Mouse (Mus musculus) urinary bladder, adult 18-20 months (tissue): ENCODE measurements around the gene Sf1.
A peak's percentile ranks its signal among the peaks of the same experiment; 100 is the strongest.

ENCODE experiments used
- DNase-seq, 2 experiments: peaks; one replicate each; pipeline ENCODE4 v3.0.0; 2022; ENCODE audit warnings: low spot score in 2 of 2, mixed read lengths in 2 of 2

Sf1 gene

GRCm38 (mm10) chr19:6341453-6342077 is 21.9 kb upstream of the Sf1 start:
- no peak for DNase-seq

DNA sequence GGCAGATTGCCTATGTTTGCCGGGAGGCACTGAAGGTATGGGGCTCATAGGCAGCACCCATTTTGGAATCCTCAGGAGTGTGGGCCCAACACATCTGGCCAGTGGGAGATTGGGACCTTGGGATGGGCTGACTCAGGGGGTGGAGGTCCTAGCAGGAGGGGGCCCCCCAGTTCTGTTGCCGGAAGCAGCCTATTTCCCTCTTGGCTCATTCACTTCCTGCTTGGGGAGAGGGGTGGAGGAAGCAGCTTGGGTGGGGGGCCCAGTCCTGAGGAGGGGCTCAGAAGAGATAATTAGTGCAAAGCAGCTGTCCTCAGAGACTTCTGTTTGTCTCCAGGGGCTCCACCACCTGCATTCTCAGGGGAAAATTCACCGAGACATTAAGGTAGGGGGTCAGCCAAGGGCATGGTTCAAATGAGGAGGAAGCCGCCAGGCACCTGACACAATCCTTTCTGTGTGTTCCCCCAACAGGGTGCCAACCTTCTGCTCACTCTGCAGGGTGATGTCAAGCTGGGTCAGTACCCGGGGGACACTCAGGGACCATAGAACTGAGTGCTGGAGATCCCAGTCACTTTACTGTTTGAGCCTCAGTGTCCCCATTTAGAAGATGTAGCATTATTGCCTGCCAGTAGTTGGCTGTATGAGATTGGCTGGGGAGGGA is 21.1 kb upstream of the Sf1 start:
- DNase-seq, result no peak

GRCm38 (mm10) chr19:6343066-6343925 is 20.2 kb upstream of the Sf1 start:
- no peak for DNase-seq

DNA sequence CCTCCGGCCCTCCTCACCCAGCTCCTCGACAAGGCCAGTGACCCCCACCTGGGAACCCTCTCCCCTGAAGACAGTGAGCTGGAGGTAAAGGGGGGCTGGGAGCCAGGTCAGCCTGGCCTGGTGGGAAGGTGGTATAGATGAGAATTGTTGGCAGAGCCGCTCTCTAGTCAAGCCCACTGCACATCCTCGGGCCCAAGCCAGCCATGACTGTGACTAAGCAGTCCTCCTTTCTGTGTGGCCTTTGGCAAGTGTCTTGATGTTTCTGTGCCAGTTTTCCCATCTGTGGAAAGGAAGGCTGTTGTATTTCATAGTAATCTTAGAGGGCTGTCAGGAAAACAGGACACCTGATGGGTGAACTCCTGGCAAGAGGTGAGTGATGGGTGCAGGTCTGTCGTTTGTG is 19.5 kb upstream of the Sf1 start:
- DNase-seq, result no peak

DNA sequence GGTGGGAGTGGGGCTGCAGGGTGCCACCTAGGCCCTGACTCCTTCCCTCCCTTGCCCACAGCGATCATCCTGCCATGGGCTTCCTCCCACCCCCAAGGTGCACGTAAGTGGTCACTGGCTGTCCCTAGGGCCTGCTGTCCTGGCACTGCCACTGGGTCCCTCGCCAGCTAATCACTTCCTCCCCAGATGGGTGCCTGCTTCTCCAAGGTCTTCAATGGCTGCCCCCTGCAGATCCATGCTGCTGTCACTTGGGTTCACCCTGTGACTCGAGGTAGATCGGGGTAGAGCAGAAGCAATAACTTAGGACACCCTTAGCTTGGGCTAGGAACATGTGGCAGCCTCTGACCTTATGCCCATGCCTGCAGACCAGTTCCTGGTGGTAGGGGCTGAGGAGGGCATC is 17.5 kb upstream of the Sf1 start:
- no peak for DNase-seq

GRCm38 (mm10) chr19:6346661-6347060 is 16.8 kb upstream of the Sf1 start:
- DNase-seq, result no peak

DNA sequence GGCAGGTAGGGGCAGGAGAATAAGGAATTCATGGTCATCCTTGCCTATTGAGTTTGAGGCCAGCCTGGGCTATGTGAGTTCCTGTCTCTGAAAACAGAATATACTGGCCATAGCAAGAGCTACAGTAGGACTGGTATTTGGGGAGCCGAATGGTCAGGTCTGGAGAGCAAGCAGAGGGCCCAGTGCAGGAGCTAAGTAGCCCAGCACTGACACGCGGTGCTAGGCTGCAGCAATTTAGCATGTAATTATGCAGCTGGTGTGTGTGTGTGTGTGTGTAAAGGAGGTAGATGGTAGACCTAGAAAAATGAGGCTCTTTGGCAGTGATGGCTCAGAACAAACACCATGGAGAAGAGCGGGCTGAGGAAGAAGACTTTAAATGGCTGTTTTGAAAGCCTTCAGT is 15.9 kb upstream of the Sf1 start:
- DNase-seq, result no peak

DNA sequence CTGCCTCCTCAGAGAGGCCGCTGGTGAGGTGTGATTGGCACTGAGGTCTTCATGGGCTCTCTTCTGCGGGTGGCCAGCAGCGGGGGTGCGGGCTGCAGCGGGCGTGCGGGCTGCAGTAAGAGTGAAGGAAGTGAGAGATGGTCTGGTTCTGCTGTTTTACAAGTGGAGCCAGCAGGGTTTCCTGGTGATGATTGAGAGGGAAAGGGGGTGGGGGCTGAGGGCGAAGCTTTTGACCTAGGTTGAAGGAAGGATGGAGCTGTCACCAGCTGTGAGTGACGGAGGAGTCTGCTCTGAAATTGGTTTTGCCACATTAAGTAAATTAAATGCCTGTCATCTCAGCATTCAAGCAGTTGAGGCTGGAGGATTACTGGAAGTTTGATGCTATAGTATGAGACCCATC is 14.8 kb upstream of the Sf1 start:
- no peak for DNase-seq

DNA sequence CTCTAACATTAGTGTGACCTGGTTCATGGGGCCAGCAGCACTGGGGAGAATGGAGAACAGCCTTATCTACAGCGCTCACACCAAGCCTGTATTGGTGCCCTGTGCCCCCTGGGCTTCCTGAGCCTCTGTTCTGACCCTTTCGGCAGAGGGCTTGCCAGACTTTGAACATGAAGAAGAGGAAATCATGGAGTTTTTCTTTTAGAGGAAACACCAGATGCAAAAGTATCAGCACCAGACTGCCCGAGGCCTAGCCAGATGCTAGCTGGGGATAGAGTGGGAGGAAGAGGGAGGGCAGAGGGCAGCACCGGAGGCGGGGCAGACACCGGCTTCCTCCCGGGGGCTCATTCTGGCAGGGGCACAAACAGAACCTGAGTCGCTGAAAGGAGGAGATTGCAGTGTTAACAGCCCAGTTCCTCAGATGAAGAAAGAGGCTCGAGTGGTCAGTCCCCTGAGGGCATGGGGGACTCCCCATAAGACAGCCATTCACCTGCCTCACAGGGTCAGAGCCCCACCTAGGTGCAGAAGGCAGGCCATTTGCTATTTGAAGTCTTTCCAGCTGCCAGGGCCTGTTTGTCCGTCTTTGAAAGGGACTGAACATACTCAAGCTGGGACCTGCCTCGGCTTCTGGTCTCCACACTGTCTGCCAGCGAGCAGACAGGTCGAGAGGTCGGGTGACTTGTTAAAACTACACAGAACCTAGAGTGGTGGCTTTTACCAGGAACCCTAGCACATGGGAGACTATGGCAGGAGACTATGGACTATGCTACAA is 14.1 kb upstream of the Sf1 start:
- peak; percentile 41 to 59 for DNase-seq

DNA sequence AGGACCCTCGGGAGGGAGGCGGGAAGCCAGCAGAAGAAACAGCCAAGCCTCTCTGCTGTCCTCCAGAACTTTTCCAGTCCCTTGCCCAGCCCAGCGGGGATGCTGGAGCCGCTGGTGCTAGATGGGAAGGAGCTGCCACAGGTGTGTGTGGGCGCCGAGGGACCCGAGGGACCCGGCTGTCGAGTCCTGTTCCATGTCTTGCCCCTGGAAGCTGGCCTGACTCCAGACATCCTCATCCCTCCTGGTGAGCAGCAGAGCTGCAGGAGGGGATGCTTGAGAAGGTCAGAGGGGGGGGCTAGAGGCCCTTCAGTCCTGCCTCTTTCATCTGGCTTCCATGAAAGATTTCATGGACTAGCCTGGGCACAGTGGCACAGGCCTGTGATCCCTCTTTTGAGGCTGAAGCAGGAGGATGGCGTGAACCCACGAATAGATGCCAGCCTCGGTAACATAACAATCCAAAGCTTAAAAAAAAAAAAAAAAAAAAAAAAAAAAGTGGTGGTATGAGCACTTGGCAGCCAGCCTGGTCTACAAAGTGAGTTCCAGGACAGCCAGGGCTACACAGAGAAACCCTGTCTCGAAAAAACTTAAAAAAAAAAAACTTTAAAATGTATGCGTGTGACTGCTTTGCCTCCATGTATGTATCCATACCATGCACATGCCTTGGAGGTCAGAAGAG is 11.9 kb upstream of the Sf1 start:
- DNase-seq, result no peak

GRCm38 (mm10) chr19:6352107-6352505 is 11.4 kb upstream of the Sf1 start:
- DNase-seq, result no peak

DNA sequence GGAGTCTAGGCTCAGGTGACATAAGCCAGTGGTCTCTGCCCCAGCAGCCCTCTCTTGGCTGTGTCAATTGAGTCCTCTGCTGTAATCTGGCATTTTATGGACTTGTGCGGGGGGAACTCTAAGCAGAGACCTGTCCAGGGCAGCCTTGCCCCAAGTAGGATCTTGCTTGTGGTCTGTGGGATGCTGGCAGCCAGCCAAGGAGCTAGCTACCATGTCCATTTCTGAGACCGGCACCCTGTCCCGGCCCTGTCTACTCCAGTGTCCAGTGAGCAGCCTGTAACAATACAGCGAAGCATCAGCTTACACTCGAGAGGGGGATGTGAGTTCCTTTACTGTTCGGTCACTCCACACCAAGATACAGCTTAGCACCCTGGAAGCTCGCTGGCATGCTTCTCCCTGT is 9.5 kb upstream of the Sf1 start:
- no peak for DNase-seq

DNA sequence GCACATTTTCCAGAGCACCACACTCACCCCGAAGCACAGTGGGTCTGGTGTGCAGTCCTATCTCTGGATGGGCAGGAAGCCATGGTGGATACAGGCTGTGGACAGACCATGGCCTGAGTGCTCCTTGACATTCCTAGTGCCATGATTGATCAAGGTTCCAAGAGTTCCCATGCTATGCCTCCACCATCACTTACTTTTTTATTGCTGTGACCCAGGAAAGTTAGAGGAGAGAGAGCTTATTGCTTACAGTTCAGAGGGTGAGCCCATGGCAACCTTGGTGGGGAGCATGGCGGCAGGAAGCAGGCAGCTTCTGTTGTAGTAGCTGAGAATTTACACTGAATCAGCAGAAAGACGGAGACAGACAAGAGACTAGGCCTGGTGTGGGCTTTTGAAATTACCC is 2.2 kb upstream of the Sf1 start:
- DNase-seq, result no peak

GRCm38 (mm10) chr19:6363091-6363410 is 439 bp upstream of the Sf1 start:
- no peak for DNase-seq

DNA sequence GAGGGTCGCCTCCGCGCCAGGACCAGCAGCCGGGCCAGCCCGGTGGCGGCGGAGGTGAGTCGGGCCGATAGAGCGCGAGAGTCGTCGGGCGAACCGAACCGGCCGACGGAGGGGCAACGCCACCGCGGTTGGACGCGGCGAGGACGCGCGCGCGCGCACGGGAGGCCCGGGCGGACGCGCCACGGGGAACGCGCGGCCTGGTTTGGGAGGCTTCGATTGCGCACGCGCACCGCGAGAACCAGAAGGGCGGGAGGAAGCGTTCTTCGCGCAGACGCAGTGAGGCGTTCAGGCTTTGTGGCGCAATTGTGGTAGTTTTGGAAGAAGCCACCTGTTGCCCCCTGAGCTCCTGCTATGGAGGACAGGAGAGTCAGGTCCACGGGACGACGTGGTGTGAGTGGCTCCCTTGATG is 831 bp downstream of the Sf1 start:
- DNase-seq, result peak; percentile 86 to 88

DNA sequence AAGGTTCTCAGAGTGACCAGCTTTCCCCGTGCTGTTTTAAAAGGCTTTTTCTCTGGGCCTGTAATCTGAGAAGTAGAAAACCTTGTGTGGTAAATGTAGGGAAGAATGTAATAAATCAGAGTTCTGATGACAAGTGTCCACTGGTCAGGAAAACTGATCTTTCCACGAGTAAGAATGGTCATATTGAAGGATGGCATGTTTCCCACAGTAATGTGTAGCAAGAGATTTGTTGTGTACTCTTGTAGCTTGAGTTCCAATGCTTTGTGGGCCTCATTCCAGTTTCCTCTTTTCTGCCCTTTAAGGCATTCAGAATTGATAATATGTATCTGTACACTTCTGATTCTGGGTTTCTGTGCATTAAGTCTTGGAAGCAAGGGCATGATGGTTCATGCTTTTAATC is 1.4 kb downstream of the Sf1 start:
- no peak for DNase-seq

DNA sequence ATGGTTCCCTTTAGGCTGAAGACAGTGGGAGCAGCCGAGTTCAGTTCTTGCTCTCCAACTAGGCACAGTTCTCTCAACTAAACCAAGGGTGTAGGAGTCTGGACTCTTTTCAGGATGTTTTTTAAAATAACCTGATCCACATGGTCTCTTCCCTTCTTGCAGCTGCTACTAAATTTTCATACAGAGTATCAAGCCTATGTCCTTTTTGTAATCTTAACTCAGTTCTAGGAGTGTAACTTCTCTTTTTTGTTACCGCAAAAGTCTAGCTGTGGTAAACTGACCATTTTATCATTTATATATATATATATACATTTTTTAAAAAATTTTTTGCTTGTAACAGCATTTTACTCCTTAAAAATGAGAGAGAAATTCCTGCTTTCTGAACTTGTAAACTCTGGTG is 6.7 kb downstream of the Sf1 start:
- no peak for DNase-seq

GRCm38 (mm10) chr19:6372433-6372832 is 8.9 kb downstream of the Sf1 start:
- no peak for DNase-seq

GRCm38 (mm10) chr19:6373539-6374400 is 10.3 kb downstream of the Sf1 start:
- DNase-seq, result peak; percentile 34 to 72

- no peak for DNase-seq
These were observed 11.1 kb downstream of the Sf1 start for GRCm38 (mm10) chr19:6374571-6374970.
